Mouse (Mus musculus): Measurements from ENCODE around the gene Coa4. TPM values are rescaled to one million over a fixed set of nuclear protein-coding genes. Genes with fewer than 3 reads are reported as not detected.

The Coa4 gene
- 10 to 100 TPM; 10.1 to 11.7 TPM for total RNA-seq (2021)
- long read RNA-seq, experiment 1, transcript Coa4-201 (2 exons, 1,391 nt) = major isoform, 19 of 21 reads
- long read RNA-seq, experiment 1, partial matches to known transcripts = 2 of 21 reads
- long read RNA-seq, experiment 1, other reads (novel, unspliced or antisense) = 0 of 21 reads
- long read RNA-seq, experiment 2, transcript Coa4-201 (2 exons, 1,391 nt) = major isoform, 11 of 15 reads
- long read RNA-seq, experiment 2, partial matches to known transcripts = 4 of 15 reads
- long read RNA-seq, experiment 2, other reads (novel, unspliced or antisense) = 0 of 15 reads

DNA sequence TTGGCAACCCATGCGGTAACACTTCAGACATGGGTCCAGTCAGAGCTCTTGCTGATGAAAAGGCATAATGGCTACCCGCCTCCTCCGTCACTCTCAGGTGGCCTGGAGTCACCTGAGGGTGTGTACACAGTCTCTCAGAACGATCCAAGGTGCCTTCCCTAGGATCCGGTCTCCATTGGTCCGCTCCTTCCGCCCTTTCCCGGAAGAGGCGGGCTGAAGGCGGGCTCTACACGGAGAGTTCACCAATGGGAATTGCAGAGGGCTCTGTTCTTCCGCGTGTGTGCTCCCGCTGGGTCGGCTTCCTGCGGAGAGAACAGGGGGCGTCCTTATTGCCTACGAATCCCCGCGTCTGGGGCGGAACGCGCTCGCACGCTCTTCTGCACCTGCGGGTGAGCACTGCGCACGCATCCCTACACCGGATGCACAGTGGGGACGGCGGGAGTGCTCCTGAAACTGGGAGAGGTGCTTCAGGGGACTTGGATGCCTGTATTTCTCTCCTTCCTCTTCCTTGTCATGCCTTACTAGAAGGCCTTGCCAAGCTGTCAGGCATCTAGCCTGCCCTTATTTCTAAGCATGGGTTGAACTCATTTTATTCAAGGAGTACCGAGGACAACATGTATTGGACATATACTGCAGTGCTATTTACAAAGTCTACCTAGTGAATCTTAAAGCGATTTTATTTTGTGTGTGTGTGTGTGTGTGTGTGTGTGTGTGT is at the start of gene Coa4:
Gene Coa4, plus strand, starts transcription at position 268 of the 715 bp plus-strand sequence.
- DNase-seq (ENCODE audit: low spot score) = peak; percentile 82

DNA sequence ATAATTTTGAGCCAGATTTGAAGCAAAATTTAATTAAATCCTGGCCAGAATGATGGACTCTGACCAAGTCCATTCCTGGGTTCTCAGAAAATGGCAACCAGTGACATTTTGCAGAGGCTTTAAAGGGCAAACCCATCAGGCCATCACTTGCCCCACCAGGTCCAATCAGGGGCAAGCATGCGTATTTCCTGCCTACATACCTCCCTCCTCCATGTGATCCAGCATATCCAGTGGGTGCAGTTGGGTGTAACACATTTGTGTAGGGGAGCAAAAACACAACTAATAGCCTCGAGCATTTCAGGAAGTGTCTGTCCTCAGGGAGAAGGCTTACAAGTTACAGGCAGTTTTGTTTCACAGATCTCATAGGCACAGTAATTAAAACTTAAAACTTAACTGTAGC is 49.6 kb upstream of the Coa4 start:
- no peak for DNase-seq (ENCODE audit: low spot score)

DNA sequence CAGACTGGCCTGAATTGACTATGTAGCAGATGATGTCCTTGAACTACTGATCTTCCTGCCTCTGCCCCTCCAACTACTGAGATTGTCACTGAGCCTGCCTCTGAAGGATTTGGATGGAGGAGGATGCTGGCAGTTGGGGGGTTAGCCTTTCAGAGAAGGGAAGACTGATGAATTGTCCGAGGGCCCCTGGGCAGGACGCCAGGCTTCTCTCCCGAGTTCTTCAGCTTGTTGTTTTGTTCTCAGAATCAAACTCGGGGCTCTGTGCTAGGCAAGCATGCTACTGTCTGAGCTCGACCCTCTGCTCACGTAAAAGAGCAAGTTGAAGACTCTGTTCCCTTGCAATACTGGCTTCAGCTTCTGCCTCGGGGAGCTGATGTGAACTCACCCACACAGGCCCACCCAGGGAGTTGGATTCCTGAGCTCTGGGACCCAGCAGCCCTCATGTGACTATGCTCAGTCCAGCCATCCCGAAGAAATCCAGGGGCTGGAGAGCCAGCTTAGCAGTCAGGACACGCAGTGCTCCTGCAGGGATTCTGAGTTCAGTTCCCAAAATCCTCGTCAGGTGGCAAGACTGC is 48.3 kb upstream of the Coa4 start:
- no peak for DNase-seq (ENCODE audit: low spot score)

DNA sequence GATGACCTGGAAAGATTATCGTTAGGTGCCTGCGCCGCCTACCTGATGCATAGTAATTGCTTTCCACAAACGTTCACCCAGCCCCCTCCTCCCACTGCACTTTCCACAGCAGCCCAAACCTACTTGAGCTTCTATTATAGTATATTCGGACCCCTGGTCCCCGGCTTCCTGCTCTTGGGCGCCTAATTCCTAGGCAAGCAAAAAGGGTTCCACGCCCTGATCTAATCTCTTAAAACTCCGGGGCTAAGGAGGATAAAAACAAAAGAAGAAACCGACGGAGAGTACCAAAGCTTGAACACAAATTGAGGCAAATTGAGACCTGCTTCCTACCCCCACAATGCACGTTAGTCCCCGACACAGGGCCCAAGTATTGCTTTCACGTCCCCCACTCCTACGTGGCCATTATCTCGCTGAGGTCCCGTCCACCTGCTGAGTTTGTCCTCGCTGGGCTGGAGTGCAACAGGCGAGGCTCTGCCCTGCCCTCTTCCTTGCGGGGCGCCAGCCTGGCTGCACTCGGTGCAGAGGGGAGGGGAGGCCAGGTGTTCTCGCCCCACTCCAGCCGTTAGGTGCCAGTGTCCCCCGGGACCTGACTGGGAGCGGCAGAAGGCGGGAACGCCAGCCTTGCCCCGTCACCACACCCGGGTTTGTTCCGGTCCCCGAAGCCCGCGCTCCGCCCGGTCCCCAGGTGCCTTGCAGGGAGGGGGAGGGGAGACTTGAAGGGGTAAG is 44.3 kb upstream of the Coa4 start:
- DNase-seq (ENCODE audit: low spot score) = no peak

DNA sequence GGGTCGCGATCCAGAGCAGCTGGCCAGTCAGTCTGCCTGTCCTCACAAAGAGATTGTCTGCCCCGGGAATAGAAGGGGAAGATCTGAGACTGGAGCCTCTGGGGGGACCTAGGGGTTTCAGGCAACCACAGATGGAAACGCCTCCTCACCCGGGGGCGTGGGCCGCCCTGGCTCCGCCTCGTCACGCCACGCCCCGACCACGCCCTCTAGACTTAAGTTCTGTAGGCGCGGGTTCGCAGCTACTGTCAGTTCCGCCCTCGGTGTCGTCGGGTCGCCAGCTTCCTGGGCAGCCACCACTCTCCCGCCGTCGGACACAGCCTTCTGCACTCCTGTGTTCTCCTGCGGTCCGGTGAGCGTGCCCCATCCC is 43.8 kb upstream of the Coa4 start, which contains the start of gene Ucp2:
Gene Ucp2, plus strand, starts transcription at position 221 of the 367 bp plus-strand sequence.
- peak; percentile 72 for DNase-seq (ENCODE audit: low spot score)

DNA sequence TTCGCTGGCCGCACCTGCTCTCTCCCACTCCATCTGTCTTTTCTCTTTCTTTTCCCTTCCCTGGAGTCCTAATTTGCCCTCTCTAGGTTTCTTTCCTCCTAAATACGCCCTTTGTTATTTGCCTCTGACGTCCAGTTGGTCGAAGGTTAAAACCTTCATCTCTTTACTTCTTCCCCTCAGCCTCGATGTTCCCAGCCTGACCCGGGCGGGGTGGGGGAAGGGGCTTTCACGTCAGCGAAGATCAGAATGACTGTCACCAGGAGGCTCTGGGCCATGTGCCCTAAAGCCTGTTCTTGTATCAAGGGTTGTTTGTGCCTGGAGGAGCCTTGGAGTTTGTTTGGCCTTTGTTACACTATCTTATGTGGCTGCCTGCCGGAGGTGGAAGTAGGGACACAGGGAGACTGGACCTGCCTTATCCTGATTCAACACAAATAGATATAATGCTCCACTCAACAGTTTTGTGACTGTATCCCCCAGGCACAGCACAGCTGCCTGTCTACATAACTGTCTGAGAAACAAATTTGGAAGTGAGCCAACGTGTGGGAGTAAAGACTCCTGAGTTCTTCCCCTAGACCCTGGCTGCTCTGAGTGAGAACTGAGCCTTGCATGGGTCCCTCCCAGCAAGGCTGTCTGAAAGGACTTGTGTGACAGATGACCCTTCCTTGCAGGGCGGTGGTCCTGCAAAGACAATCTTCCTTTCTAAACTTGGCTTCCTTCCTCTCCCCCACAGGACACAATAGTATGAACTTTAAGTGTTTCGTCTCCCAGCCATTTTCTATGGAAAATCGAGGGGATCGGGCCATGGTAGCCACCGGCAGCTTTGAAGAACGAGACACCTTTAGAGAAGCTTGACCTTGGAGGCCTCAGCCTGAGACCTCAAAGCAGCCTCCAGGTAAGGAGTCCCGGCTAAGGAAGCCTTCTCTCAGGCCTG is 43.1 kb upstream of the Coa4 start:
- DNase-seq (ENCODE audit: low spot score) = no peak

DNA sequence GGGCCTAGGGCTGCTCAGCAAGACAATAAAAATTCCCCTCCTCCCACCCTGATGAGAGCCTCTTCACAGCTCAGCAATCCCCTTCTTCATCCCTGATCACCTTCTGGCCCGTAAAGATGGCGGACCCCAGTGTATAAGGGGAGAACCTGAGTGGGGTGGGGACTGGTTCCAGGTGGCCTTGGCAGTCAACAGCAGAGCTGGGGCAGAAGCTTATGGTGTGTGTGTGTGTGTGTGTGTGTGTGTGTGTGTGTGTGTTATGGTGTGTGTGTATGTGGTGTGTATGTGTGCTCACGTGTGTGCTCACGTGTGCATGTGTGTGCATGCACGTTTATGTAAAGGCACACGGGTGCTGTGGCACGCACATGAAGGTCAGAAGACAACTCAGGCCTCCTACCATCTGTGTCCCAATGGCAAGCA is 42.4 kb upstream of the Coa4 start:
- DNase-seq (ENCODE audit: low spot score) = no peak

DNA sequence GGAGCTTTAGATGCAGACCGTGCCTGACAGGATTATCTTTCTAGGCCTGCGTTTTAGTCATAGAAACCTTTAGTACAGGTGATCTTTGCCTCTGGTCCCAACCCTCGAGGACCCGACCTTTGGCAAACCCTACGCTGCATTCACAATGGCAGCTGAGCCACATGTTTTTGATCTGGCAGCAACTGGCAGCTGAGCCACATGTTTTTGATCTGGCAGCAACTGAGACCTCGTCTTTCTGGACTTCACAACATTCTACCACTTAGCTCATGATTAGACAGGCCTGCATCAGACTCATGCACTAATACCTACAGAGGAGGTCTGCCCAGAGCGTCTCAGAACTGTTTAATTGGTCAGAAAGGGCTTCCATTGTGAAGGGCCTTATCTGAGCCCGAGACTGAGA is 41.8 kb upstream of the Coa4 start:
- DNase-seq (ENCODE audit: low spot score) = no peak

DNA sequence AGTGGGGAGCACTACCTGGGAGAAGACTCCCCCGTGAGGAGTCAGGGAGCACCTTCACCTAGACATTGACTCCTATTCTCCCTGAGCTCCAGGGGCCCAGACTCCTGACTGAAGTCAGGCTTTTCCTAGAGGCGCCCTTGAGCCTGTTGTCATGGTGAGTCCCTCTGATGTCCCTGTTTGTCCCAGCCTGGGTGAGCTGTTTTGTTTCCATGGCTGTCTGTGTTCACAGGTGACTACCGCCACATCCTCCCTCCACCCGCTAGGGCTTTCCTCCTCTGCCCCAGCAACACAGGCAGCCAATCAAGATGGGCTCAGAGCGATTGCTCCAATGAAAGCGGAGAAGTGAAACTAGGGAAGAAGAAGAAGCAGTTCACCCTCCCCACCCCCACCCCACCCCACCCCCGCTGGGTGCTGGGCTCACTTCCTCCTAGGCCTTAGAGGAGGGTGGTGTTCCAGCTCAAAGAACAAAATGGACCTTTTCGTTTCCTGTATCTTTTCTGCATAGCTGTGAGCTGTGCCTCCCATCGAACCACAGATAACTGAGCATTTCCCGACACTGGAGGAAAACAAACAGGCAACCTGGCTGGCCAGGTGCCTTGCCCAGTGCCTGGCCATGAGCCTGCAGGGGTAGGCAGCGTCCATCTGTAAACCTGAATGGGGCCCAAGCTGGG is 41.2 kb upstream of the Coa4 start:
- DNase-seq (ENCODE audit: low spot score) = no peak

GRCm38 (mm10) chr7:100496371-100496770 is 40.5 kb upstream of the Coa4 start:
- DNase-seq (ENCODE audit: low spot score) = no peak

DNA sequence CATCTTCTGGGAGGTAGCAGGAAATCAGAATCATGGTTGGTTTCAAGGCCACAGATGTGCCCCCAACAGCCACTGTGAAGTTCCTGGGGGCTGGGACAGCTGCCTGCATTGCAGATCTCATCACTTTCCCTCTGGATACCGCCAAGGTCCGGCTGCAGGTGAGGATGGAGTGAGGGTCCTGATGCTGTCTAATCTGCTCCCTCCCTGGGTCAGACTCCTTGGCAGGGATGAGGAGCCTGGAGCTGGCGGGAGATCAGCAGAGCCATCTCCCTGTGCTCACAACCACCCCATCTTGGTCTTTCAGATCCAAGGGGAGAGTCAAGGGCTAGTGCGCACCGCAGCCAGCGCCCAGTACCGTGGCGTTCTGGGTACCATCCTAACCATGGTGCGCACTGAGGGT is 40.1 kb upstream of the Coa4 start:
- no peak for DNase-seq (ENCODE audit: low spot score)

GRCm38 (mm10) chr7:100497402-100497801 is 39.5 kb upstream of the Coa4 start:
- DNase-seq (ENCODE audit: low spot score) = no peak

- DNase-seq (ENCODE audit: low spot score) = no peak
Observed at GRCm38 (mm10) chr7:100497982-100498381, 38.9 kb upstream of the Coa4 start.

GRCm38 (mm10) chr7:100499465-100499864 is 37.4 kb upstream of the Coa4 start:
- DNase-seq (ENCODE audit: low spot score) = no peak

- DNase-seq (ENCODE audit: low spot score) = no peak
Observed at GRCm38 (mm10) chr7:100500276-100500977, 36.4 kb upstream of the Coa4 start.

DNA sequence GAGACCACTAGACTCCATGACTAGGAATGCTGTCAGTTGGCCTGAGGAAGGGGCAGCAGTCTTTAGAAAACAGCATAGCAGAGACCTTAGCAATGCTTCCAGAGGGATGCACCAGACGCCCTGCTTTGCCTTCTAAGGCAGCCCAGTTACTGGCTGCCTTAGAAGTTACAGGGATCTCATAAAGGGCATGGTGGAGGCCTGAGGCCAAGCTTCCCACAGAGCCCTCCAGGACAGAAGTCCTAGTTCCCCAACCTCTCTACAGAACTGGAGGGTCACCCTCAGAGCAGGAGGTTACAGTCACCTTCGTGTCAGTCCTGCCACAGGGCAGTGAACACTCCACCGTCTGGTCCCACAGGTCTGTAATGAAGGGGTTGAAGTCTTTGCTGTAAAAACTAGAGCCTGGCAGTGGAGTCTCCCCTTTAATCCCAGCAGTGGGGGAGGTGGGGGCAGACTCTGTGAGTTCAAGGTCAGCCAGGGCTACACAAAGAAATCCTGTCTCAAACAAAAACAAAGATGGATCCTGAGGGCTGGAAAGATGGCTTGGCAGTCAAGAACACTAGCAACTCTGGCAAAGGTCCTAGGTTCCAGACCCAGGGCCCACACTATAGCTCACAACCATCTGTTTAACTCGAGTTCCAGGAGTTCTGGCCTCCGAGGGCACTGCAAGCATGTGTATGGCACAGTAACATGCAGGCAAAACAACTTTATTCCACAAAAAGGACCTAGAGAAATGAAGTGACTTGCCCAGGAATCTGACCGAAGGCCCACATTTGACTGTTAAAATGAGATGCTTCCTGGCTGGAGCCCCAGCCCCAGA is 35.6 kb upstream of the Coa4 start:
- no peak for DNase-seq (ENCODE audit: low spot score)

- DNase-seq (ENCODE audit: low spot score) = no peak
Observed at GRCm38 (mm10) chr7:100501844-100502373, 35.0 kb upstream of the Coa4 start.

DNA sequence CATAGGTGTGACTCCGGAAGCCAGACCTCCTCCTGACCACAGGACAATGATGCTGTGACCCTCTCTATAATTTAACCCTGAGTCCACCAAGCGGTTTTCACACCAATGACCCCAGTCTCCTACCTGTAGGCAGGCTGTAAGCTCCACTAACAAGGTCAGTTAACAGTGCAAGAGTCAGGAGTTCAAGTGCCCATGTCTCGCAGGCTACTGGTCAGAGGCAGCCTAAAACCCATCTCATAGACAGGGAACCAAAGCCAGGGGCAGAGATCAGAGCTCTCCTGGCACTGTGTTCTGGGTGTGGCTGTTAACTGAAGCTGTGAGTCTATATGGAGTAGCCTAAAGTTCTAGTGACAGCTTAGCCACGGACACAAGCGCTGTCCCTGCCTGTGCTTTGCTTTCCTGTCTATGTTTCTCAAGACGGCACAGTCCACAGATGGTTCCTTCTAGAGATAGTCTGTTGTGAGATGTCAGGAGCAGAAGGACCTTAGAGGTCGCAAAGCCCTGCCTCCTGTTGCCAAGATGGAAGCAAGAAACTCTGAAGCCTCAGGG is 34.4 kb upstream of the Coa4 start:
- DNase-seq (ENCODE audit: low spot score) = no peak

Data from gastrocnemius, adult 18-20 months (tissue).